Mouse (Mus musculus) stomach, embryonic 14.5 days (tissue): ENCODE results near the gene Zeb2. TPM values are rescaled to one million over a fixed set of nuclear protein-coding genes. Genes with fewer than 3 reads are reported as not detected.

ENCODE experiments used
- ATAC-seq: fragments of 200-750 bp; cut with Nextera tagmentation; 2 replicates; pipeline ENCODE4 v1.8.0; 2017; ENCODE audit warnings: low read depth, moderate TSS enrichment; ENCODE audit not compliant: insufficient number of reproducible peaks, insufficient read depth, low FRiP score
- H3K27ac ChIP-seq: fragments of 300-500 bp; sonication (generic); 2 replicates; pipeline ENCODE4 v1.5.1; 2014; ENCODE audit warnings: mild to moderate bottlenecking, low read length, moderate library complexity, mixed read lengths
- H3K27me3 ChIP-seq: fragments of 300-500 bp; sonication (generic); 2 replicates; pipeline ENCODE4 v1.6.1; 2014; ENCODE audit warnings: low read length, control low read depth, mixed read lengths; ENCODE audit not compliant: control insufficient read depth, insufficient read depth
- H3K36me3 ChIP-seq: fragments of 300-500 bp; sonication (generic); 2 replicates; pipeline ENCODE4 v1.6.1; 2014; ENCODE audit warnings: mild to moderate bottlenecking, control low read depth, low read length, moderate library complexity, mixed read lengths; ENCODE audit not compliant: control insufficient read depth, insufficient read depth
- H3K4me1 ChIP-seq: fragments of 300-500 bp; sonication (generic); 2 replicates; pipeline ENCODE4 v1.6.1; 2014; ENCODE audit warnings: low read length, control low read depth, mixed read lengths; ENCODE audit not compliant: control insufficient read depth, insufficient read depth
- H3K4me2 ChIP-seq: fragments of 300-500 bp; sonication (generic); replicated peaks from 2 replicates; pipeline ENCODE4 v1.6.1; 2014; ENCODE audit warnings: low read depth, low read length, control low read depth
- H3K4me3 ChIP-seq: fragments of 300-500 bp; sonication (generic); 2 replicates; pipeline ENCODE4 v1.5.1; 2014; ENCODE audit warnings: low read depth, low read length, control low read depth
- H3K9ac ChIP-seq: fragments of 300-500 bp; sonication (generic); replicated peaks from 2 replicates; pipeline ENCODE4 v1.6.1; 2014; ENCODE audit warnings: low read depth, mild to moderate bottlenecking, control low read depth, low read length, moderate library complexity, mixed read lengths
- H3K9me3 ChIP-seq: fragments of 300-500 bp; sonication (generic); 2 replicates; pipeline ENCODE4 v1.6.1; 2016; ENCODE audit warnings: low read depth, low read length, control low read depth; ENCODE audit not compliant: control insufficient read depth
- WGBS: fragments of 180-500 bp; shearing (Covaris S2); extraction: QIAGEN DNeasy Blood & Tissue Kit; methylation state at CpG from one replicate; pipeline ENCODE4 v1.1.7; 2014; 5-methylcytosine and 5-hydroxymethylcytosine counted together
- polyA plus RNA-seq: library from polyadenylated mRNA; unstranded; fragments of >200 nt; fragmentation: Nextera tagmentation; extraction: Ambion mirVana; gene quantifications from 2 replicates; pipeline ENCODE4 v1.2.1, GENCODE M21; 2014

The Zeb2 gene
- polyA plus RNA-seq, 1 experiment from 2014 or later: 73.2 TPM

DNA sequence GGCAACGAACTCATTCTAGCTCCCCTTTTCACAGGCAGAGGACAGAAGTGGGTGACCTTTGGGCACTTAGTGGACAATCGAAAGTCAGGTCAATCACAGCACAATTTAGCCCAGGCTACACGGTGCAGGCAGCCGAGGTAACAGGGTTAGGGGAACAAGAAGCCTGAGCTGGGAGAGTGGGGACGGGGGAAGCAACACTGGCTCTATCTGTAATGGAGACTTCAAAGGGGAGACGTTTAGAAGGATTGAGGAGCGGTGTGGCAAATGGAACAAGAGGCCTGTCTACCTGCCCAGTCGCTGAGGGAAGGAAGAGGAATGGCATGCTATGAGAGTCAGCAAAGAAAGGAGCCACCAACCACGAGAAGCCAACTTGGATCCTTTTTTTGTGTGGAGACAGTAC, 57.0 kb downstream of the Zeb2 start:
- Histone ChIP-seq H3K9me3 (no peaks in the 10 kb centered on the region), H3K36me3 (no peaks in the 10 kb centered on the region; the same call in 1 of the 2 replicates), H3K4me1 (0 out of 2 replicates have a peak, but pooled peaks cover 7% of the 10 kb centered on the region), H3K9ac (no peak overlapping the region), H3K27ac (no peak overlapping the region), H3K4me3 (no peak overlapping the region), H3K27me3 (no peaks in the 10 kb centered on the region), H3K4me2 (no peak overlapping the region)
- WGBS: 77% methylated on average over 9 of the region's 9 CpGs
- no peak for ATAC-seq

- 82% methylated on average over 4 of the region's 4 CpGs for WGBS
Observed at GRCm38 (mm10) chr2:45059599-45059998, 57.6 kb downstream of the Zeb2 start.

GRCm38 (mm10) chr2:45059010-45059409, 58.2 kb downstream of the Zeb2 start:
- H3K4me1 ChIP-seq: 0 out of 2 replicates have a peak, but pooled peaks cover 7% of the 10 kb centered on the region
- no peak overlapping the region for H3K27ac ChIP-seq
- no peaks in the 10 kb centered on the region for H3K9me3 ChIP-seq
- no peaks in the 10 kb centered on the region for H3K27me3 ChIP-seq
- H3K9ac ChIP-seq: no peak overlapping the region
- H3K4me2 ChIP-seq: no peak overlapping the region
- H3K36me3 ChIP-seq: no peaks in the 10 kb centered on the region; the same call in 1 of the 2 replicates
- H3K4me3 ChIP-seq: no peak overlapping the region
- no peak for ATAC-seq
- 88% methylated on average over 12 of the region's 12 CpGs for WGBS

More at GRCm38 (mm10) chr2:45059599-45059998, 57.6 kb downstream of the Zeb2 start:
- H3K27me3 ChIP-seq: no peaks in the 10 kb centered on the region
- no peak overlapping the region for H3K4me3 ChIP-seq
- H3K4me1 ChIP-seq: 0 out of 2 replicates have a peak, but pooled peaks cover 7% of the 10 kb centered on the region
- H3K27ac ChIP-seq: no peak overlapping the region
- H3K9ac ChIP-seq: no peak overlapping the region
- H3K9me3 ChIP-seq: no peaks in the 10 kb centered on the region
- no peak for ATAC-seq
- H3K36me3 ChIP-seq: no peaks in the 10 kb centered on the region; the same call in 1 of the 2 replicates
- H3K4me2 ChIP-seq: no peak overlapping the region

DNA sequence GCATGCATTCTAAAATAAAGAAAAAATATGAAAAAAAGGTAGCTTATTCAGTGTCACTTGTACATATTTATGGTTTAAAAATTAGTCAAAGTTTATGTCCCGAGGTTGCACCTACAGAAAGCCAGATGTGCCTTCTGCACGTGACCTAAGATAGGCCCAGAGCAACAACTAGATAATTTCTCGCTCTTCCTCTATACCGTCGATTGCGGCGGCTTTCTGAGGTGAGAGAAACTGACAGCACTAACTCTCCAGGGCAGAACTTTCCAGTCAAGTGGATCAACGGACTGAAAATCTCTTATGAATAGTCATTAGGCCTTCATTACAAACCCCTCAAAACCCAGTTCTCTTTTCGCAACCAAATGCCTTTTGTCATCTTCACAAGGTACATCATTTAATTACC, 59.0 kb downstream of the Zeb2 start:
- 0 out of 2 replicates have a peak, but pooled peaks cover 3% of the 10 kb centered on the region for H3K4me1 ChIP-seq
- no peak overlapping the region for H3K9ac ChIP-seq
- no peak for ATAC-seq
- H3K4me3 ChIP-seq: no peak overlapping the region
- H3K27me3 ChIP-seq: no peaks in the 10 kb centered on the region
- no peaks in the 10 kb centered on the region; the same call in 1 of the 2 replicates for H3K36me3 ChIP-seq
- H3K4me2 ChIP-seq: no peak overlapping the region
- H3K9me3 ChIP-seq: no peaks in the 10 kb centered on the region
- 88% methylated on average over 9 of the region's 9 CpGs for WGBS
- no peak overlapping the region for H3K27ac ChIP-seq

DNA sequence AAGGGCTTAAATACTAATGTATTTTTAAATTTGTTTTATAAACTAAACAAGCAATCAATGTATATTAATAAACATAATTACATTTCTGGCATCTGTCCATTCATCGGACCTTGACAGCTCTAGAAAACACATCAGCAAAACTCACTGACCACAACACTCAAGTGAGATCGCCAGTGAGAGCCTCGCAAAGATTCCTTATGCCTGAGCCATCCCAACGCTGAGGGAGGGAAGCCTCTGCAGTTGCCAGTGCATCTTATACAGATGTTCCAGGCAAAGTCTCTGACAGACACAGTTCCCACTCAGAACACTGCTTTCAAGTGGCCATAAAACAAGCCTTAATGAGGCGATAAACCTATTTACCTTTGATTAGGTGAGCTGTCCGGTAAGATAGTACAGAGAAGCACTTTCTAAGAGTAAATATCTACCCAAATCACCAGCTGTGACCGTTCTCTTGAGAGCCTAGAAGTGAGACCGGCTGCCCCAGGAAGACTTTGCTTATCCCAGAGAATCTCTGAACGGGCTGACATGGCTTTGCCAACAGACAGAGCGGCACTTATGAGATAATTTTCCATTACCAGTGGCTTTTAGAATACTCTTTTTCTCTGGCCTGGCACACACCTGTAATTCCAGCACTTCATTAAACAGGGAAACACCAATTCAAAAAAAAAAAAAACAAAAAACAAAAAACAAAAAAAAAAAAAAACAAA, 60.2 kb downstream of the Zeb2 start:
- Histone ChIP-seq H3K4me3 (no peak overlapping the region), H3K4me1 (peaks cover 5% of the 10 kb centered on the region; the same call in 1 of the 2 replicates), H3K9ac (no peak overlapping the region), H3K27me3 (no peaks in the 10 kb centered on the region), H3K4me2 (no peak overlapping the region), H3K36me3 (no peaks in the 10 kb centered on the region; the same call in 1 of the 2 replicates), H3K27ac (no peak overlapping the region), H3K9me3 (no peaks in the 10 kb centered on the region)
- no peak for ATAC-seq
- 61% methylated on average over 10 of the region's 10 CpGs for whole genome bisulfite sequencing

GRCm38 (mm10) chr2:45055926-45056325, 61.3 kb downstream of the Zeb2 start:
- ATAC-seq: no peak
- Histone ChIP-seq H3K27ac (no peak overlapping the region), H3K4me3 (no peak overlapping the region), H3K36me3 (no peaks in the 10 kb centered on the region; the same call in 1 of the 2 replicates), H3K4me2 (no peak overlapping the region), H3K27me3 (no peaks in the 10 kb centered on the region), H3K4me1 (peaks cover 8% of the 10 kb centered on the region; the same call in 1 of the 2 replicates), H3K9me3 (no peaks in the 10 kb centered on the region), H3K9ac (no peak overlapping the region)
- 73% methylated on average over 6 of the region's 6 CpGs for WGBS

GRCm38 (mm10) chr2:45055034-45055615, 62.1 kb downstream of the Zeb2 start:
- no peaks in the 10 kb centered on the region for H3K36me3 ChIP-seq
- no peak overlapping the region for H3K4me2 ChIP-seq
- ATAC-seq: no peak
- no peaks in the 10 kb centered on the region for H3K27me3 ChIP-seq
- H3K9me3 ChIP-seq: no peaks in the 10 kb centered on the region
- peaks cover 8% of the 10 kb centered on the region; the same call in 1 of the 2 replicates for H3K4me1 ChIP-seq
- H3K9ac ChIP-seq: no peak overlapping the region
- H3K27ac ChIP-seq: no peak overlapping the region
- 82% methylated on average over 8 of the region's 8 CpGs for WGBS
- H3K4me3 ChIP-seq: no peak overlapping the region

GRCm38 (mm10) chr2:45054070-45055025, 62.8 kb downstream of the Zeb2 start:
- Histone ChIP-seq H3K9ac (no peak overlapping the region), H3K36me3 (no peaks in the 10 kb centered on the region), H3K27ac (no peak overlapping the region), H3K4me3 (no peak overlapping the region), H3K9me3 (no peaks in the 10 kb centered on the region), H3K27me3 (no peaks in the 10 kb centered on the region), H3K4me2 (no peak overlapping the region), H3K4me1 (peaks cover 8% of the 10 kb centered on the region; the same call in 1 of the 2 replicates)
- no peak for ATAC-seq
- WGBS: 87% methylated on average over 11 of the region's 11 CpGs
